Mouse (Mus musculus) retina, postnatal 7 days (tissue): ENCODE results near the gene Gfer.

Experiments used
- DNase-seq: peaks from one replicate; pipeline ENCODE4 v3.0.0-alpha.2; 2012; ENCODE audit warnings: low read depth, low spot score

The Gfer gene

DNA sequence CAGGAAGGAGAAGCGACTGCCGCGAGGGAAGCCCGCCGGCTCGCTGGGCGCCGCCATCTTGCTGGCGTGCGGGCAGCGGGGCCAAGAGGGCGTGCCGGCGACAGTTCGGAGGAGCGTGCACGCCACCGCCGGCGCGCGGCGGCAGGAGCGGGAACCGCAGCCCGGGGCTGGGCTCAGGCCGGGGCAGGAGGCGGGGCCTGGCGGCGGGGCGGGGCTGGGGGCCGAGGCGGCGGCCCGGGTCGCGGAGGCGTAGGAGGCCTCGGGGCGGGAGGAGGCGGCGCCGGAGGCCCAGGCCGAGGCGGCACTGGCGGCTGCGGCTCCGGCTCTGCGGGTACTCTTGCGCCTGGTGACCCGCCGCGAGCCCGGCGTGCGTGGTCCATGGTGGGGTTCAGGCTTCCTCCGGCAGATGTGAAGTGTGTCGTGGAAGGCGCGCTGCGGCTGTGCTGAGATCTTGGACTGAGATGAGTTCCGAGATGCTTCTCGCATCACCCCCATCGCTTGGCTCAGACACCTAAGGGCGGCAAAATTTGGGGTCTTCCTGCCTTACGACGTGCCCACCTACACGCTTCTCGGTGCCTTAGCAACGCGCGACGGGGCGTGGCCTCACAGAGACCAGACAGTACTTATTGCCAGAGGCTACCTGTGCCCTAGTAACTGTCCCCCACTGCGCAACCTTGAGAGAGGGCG is at the start of gene Gfer, which contains the start of gene Noxo1:
Gene Gfer, minus strand, starts transcription at position 146 of the 687 bp plus-strand sequence.
Gene Noxo1, plus strand, starts transcription at position 224 of the 687 bp plus-strand sequence.
- peak; percentile 77 for DNase-seq

DNA sequence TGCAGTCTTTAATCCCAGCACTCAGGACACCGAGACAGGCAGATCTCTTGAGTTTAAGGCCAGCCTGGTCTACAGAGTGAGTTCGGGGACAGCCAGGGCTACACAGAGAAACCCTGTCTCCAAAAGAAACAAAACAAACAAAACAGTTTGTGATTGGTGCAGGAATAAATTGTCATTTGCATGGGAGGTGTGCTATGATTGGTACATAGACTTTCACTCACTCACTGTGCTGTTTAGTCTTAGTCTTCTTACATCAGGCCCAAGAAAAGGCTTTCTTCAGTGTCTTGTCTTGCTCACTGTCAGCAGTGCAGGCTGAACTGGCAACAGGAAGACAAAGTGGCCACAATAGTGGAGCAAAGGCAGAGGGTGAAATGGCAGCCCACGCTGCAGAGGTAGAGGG is 48.4 kb upstream of the Gfer start:
- no peak for DNase-seq

DNA sequence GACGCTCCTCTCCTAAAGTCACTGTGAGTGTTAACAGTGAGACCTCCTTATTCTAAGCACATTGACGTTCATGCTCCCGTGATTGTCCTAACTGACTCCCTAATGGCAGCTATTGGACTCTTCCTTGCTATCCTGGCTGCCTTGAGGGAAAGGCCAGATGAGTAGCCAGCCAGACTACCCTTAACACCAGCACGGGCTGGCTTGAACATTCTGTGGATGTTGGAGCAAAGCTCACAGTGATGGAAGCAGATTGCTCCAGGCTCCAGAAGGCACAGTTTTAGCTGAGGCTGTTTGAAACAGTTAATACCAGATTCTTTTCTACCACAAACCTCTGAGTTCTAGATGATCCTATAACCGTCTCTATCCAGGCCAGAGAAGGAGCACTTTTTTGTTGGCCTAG is 47.9 kb upstream of the Gfer start:
- no peak for DNase-seq

DNA sequence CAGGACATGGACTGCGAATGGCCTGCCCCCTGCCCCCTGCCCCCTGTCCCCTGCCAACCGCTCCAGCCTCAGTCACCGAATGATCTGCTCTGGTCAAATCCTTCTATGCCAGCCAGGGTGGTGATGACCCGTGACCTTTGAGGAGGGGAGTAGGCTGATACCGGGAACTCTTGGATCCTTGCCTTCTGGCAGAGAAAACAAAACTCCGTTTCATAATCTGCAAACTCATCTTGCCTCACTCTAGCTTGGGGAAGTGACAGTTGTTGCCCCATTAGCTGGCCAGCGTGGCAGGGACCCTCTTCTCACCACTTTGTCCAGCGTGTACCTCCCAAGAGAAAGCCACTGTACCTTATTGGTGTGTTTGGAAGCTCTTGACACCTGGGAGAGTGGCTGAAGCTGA is 46.4 kb upstream of the Gfer start:
- DNase-seq = no peak

DNA sequence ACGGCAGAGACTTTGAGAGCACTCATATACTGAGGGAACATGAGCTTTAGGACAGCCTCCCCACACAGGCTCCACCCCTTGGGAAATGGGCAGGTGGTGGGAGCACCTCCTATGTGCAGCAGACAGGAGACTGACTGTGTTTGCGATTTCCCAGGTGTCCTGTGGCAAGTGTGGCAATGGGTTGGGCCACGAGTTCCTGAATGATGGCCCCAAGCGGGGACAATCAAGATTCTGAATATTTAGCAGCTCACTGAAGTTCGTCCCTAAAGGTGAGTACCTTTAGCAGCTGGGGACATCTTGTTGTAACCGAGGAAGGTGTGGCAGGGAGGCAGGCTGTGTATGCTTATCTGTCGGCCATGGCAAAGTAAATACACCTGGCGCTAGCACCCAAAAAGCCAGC is 44.0 kb upstream of the Gfer start:
- DNase-seq = no peak

DNA sequence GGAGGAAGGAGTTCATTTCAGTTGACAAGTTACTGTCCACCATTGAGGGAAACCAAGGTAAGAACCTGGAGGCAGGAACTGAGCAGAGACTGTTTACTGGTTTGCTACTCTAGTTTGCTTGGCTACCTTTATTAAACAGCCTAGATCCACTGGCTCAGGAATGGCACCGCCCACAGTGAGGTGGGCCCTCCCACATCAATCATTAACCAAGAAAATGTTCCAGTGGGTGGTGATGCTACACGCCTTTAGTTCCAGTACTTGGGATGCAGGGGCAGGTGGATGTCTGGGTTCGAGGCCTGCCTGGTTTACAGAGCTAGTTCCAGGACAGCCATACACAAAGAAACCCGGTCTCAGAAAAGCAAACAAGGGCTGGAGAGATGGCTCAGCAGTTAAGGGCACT is 42.3 kb upstream of the Gfer start:
- DNase-seq = no peak

- no peak for DNase-seq
These were observed 41.3 kb upstream of the Gfer start for GRCm38 (mm10) chr17:24737135-24737810.

DNA sequence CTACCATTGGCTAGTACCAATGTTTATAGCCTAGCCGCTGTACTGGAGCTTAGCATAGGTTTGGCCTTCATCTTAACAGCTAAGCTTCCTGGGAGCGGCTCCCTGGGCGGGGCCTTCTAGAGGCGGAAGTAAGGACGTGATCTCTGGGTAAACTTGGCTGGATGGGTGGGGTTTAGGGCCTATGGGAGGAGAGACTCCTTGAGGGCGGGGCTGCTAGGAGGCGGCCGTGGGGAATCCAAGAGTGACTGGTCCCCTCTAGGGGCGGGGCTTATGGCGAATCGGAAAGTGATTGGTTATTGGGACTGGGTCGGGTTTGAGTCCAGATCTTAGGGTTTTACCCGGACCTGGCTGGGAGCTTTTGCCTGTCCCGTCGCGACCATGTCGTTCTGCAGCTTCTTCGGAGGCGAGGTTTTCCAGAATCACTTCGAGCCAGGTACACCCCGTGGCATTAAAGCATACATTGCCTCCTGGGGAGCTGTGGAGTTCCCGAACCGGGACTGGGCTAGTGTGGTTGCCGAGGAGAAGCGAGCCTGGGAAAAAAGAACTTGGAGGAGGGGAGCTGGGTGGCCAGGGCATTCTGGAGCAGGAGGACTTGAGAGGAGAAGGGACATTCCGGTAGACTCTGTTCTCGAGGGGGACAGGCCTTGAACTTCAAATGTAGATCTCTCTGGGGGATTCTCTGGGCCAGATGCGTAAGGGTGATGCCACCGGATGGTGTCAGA is 40.5 kb upstream of the Gfer start, which contains the start of gene Msrb1:
Gene Msrb1, plus strand, starts transcription at position 313 of the 722 bp plus-strand sequence.
- peak; percentile 87 for DNase-seq

DNA sequence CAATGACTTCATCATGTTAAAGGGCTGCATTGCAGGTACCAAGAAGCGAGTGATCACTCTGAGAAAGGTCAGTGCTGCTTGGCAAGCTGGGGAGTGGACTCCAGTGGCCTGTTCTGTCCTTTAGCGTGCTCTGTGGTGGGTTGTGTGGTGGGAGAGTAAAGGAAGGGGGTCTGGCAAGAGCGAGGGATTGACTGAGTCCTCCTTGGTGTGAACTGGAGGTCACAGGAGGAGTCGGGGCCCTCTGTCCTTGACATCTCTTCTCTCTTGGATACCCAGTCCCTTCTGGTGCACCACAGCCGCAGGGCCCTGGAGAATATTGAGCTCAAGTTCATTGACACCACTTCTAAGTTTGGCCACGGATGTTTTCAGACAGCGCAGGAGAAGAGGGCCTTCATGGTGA is 39.5 kb upstream of the Gfer start:
- DNase-seq = no peak

GRCm38 (mm10) chr17:24734513-24734912 is 38.6 kb upstream of the Gfer start:
- no peak for DNase-seq

- no peak for DNase-seq
These were observed 37.6 kb upstream of the Gfer start for GRCm38 (mm10) chr17:24733434-24734050.

GRCm38 (mm10) chr17:24732233-24732935 is 36.4 kb upstream of the Gfer start:
- no peak for DNase-seq

GRCm38 (mm10) chr17:24730787-24731186 is 34.8 kb upstream of the Gfer start:
- DNase-seq = no peak

DNA sequence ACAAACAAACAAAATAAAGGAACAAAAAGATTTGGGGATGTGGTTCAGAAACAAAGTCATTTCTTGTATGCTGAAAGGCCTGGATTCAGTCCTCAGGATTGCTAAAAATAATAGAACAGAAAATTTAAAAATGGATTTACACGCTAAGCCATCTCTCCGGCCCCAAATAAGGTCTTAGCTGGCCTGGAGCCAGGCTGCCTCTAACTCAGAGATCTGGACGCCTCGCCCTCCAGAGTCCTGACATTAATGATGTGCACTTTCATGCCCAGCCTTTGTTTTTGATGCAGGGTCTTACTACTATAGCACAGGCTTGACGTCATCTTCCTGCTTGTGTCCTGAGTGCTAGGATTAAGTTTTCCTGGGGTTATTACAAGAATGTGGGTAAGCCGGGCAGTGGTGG is 33.1 kb upstream of the Gfer start:
- no peak for DNase-seq

DNA sequence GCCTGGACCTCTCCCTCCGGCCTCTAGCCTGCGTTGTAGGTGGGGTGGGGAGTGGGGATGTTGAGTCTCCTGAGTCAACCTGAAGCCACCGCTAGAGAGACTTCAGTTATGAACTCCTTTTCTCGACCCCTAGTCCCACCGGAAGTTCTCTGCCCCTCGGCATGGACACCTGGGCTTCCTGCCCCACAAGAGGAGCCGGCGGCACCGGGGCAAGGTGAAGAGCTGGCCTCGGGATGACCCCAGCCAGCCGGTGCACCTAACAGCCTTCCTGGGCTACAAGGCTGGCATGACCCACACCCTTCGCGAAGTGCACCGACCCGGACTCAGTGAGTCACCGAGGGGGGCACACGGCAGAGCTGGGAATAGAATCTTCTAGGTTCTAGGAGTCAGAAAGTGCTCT is 32.2 kb upstream of the Gfer start:
- no peak for DNase-seq

GRCm38 (mm10) chr17:24727618-24728017 is 31.7 kb upstream of the Gfer start, which contains the start of gene Rpl3l:
Gene Rpl3l, plus strand, starts transcription at chr17:24727820.
- no peak for DNase-seq

DNA sequence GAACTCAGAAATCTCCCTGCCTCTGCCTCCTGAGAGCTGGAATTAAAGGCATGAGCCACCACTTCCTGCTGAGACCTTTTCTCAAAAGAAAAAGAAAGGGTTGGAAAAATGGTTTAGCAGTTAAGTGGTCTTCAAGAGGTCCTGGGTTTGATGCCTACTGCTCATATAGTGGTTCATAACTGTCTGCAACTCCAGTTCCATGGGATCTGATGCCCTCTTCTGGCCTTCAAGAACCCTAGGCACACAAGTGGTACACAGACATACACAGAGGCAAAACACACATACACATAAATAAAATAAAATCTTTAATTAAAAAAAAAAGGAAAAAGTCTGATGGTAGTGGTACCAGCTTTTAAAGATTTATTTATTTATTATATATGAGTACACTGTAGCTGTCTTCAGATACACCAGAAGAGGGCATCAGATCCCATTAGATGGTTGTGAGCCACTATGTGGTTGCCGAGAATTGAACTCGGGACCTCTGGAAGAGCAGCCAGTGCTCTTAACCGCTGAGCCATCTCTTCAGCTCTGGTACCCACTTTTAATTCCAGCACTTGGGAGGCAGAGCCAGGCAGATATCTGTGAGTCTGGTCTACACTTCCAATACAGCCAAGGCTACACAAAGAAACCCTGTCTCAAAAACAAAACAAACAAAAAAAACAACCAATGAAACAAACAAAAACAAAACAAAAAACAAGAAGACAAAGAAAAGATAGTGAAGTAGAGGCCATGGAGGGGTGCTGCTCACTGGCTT is 29.9 kb upstream of the Gfer start:
- no peak for DNase-seq

DNA sequence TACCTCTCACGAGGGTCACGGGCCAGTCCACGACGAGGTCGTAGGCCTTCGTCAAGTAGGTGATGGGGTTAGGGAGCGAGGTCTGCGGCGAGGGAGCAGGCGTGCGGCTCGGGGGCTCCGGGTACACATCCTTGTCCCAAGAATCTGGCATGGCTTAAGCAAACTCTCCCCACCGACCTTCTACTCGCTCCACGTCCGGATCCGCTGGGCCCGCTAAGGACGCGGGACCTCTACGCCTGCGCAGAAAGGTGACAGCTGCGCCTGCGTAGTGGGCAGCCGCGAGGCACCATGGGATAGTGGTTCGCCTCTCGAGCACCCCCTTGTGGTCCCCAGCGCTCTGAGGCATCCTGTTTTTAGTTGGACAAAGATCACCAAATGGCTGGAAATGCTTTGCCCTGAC is 28.2 kb upstream of the Gfer start, which contains the start of gene Ndufb10:
Gene Ndufb10, minus strand, starts transcription at position 295 of the 400 bp plus-strand sequence.
- peak; percentile 93 for DNase-seq

- no peak for DNase-seq
These were observed 27.9 kb upstream of the Gfer start for GRCm38 (mm10) chr17:24723881-24724180.

GRCm38 (mm10) chr17:24723122-24723880 is 27.3 kb upstream of the Gfer start:
- DNase-seq = no peak
